ENCODE assay signal across 8 mouse cellular contexts in genomic region chr15:100423916-100424315, GRCm38 (mm10). TPM values are rescaled to one million over a fixed set of nuclear protein-coding genes. Genes with fewer than 3 reads are reported as not detected.
DNase-seq lines count a peak whose midpoint lies in the region; ATAC-seq and TF ChIP-seq lines count a peak whose summit lies in the region.

No protein-coding gene starts in this region.

- H3K9ac ChIP-seq in limb, embryonic 14.5 days (ENCODE audit: low read depth, low read length, severe bottlenecking): peak overlapping the region; percentile 43; the same call in 1 of the 2 replicates
- peak overlapping the region; percentile 16; the same call in 1 of the 2 replicates for H3K9ac ChIP-seq in midbrain, embryonic 14.5 days (replicated peaks; ENCODE audit: low read length)

- no peak for ATAC-seq in G1E (ENCODE audit: extremely low read depth, insufficient number of reproducible peaks, low FRiP score, poor library complexity, severe bottlenecking)
- ATAC-seq in hematopoietic stem cell, adult 5-6 weeks (replicated peaks in 1 of 2; ENCODE audit: insufficient read depth in 1 of 2, low FRiP score in 2 of 2, low TSS enrichment in 1 of 2, low read depth in 1 of 2, poor library complexity in 2 of 2, severe bottlenecking in 2 of 2): peak; percentile 23 to 24; a peak in 1 of 4 replicates
- no peak for ATAC-seq in limb, embryonic 14.5 days (ENCODE audit: low FRiP score, low read depth)
- no peak for ATAC-seq in midbrain, embryonic 14.5 days (ENCODE audit: low FRiP score, low TSS enrichment)

- H3K36me3 ChIP-seq in G1E (replicated peaks): peaks cover 9% of the 10 kb centered on the region
- H3K36me3 ChIP-seq in limb, embryonic 14.5 days (ENCODE audit: control insufficient read depth, insufficient read depth, low read length): no peaks in the 10 kb centered on the region
- no peaks in the 10 kb centered on the region for H3K36me3 ChIP-seq in midbrain, embryonic 14.5 days (ENCODE audit: control insufficient read depth, insufficient read depth, low read length)

- H3K4me2 ChIP-seq in limb, embryonic 14.5 days (replicated peaks; ENCODE audit: low read depth, low read length, severe bottlenecking): peak overlapping the region; percentile 89
- H3K4me2 ChIP-seq in midbrain, embryonic 14.5 days (ENCODE audit: low read length): peak overlapping the region; percentile 92

- no peaks in the 10 kb centered on the region for H3K9me3 ChIP-seq in G1E (replicated peaks)
- no peaks in the 10 kb centered on the region for H3K9me3 ChIP-seq in limb, embryonic 14.5 days (ENCODE audit: control insufficient read depth, low read length)
- no peaks in the 10 kb centered on the region for H3K9me3 ChIP-seq in midbrain, embryonic 14.5 days (ENCODE audit: control insufficient read depth, low read length)

- H3K27ac ChIP-seq in limb, embryonic 14.5 days (replicated peaks; ENCODE audit: low read depth, low read length): no peak overlapping the region
- no peak overlapping the region for H3K27ac ChIP-seq in midbrain, embryonic 14.5 days (replicated peaks; ENCODE audit: low read depth, low read length)

- TF ChIP-seq POLR2A in limb, embryonic 14.5 days (IDR thresholded peaks at IDR 0.05; ENCODE audit: borderline replicate concordance, extremely low read depth, insufficient read depth, insufficient read length): no peak

- H3K27me3 ChIP-seq in G1E (ENCODE audit: insufficient read depth, low read length): no peaks in the 10 kb centered on the region
- no peaks in the 10 kb centered on the region for H3K27me3 ChIP-seq in limb, embryonic 14.5 days (ENCODE audit: control insufficient read depth, insufficient read depth, low read length)
- H3K27me3 ChIP-seq in midbrain, embryonic 14.5 days (ENCODE audit: control insufficient read depth, insufficient read depth, low read length): peaks cover 22% of the 10 kb centered on the region

- TF ChIP-seq CTCF in G1E (IDR thresholded peaks at IDR 0.05; ENCODE audit: low read depth, low read length): no peak

- 1% methylated on average over 14 of the region's 14 CpGs for WGBS in limb, embryonic 14.5 days
- WGBS in midbrain, embryonic 14.5 days: 3% methylated on average over 14 of the region's 14 CpGs

- peak overlapping the region; percentile 94 for H3K4me3 ChIP-seq in G1E (ENCODE audit: low read depth, low read length)
- H3K4me3 ChIP-seq in limb, embryonic 14.5 days (replicated peaks; ENCODE audit: low read length): peak overlapping the region; percentile 93
- peak overlapping the region; percentile 97 for H3K4me3 ChIP-seq in midbrain, embryonic 14.5 days (replicated peaks; ENCODE audit: low read depth, low read length)

- H3K4me1 ChIP-seq in G1E (ENCODE audit: insufficient read depth, low read depth, low read length): peaks cover 45% of the 10 kb centered on the region
- peaks cover 18% of the 10 kb centered on the region for H3K4me1 ChIP-seq in limb, embryonic 14.5 days (ENCODE audit: control insufficient read depth, insufficient read depth, low read length)
- H3K4me1 ChIP-seq in midbrain, embryonic 14.5 days (ENCODE audit: control insufficient read depth, insufficient read depth, low read length): peaks cover 21% of the 10 kb centered on the region

- DNase-seq in adrenal gland, postnatal 14 days: peak; percentile 47
- no peak for DNase-seq in adrenal gland, postnatal 10 days
- DNase-seq in G1E (ENCODE audit: low spot score): no peak
- no peak for DNase-seq in limb, embryonic 14.5 days (ENCODE audit: low spot score)
- peak; percentile 33 for DNase-seq in midbrain, embryonic 14.5 days
- DNase-seq in cerebellum, adult 9-11 months: no peak
- no peak for DNase-seq in natural killer cell, adult 2 months (ENCODE audit: low spot score in 2 of 2)

RNA-seq across cellular contexts. Expression of gene Slc11a2, which starts 1.0 kb away (rescaled TPM):
- 95.8 and 102 TPM in 2 replicates for total RNA-seq in adrenal gland, postnatal 14 days (2021)
- 10 to 100 TPM; 60.6 to 72.7 TPM for total RNA-seq in adrenal gland, postnatal 10 days (2021)
- total RNA-seq in G1E (2014; fragmentation: Nextera tagmentation) (66.1 and 95.4 TPM in 2 replicates), G1E (2017) (34.6 and 35.7 TPM in 2 replicates)
- 4.5 and 5.4 TPM in 2 replicates for polyA plus RNA-seq in G1E (2012)
- total RNA-seq in hematopoietic stem cell, adult 5-6 weeks (2017): 11.6 and 16.0 TPM in 2 replicates
- polyA plus RNA-seq in limb, embryonic 14.5 days (2012; rRNA removed): 30.3 and 41.1 TPM in 2 replicates
- polyA plus RNA-seq in limb, embryonic 14.5 days (2014; fragmentation: Nextera tagmentation; extraction: Ambion mirVana): 20.4 TPM in 2 replicates
- polyA plus RNA-seq in midbrain, embryonic 14.5 days (2014; fragmentation: Nextera tagmentation; extraction: Ambion mirVana): 18.5 and 21.6 TPM in 2 replicates

RNA-seq across cellular contexts. Expression of gene Gm5475, which starts 2.0 kb away (rescaled TPM):
- total RNA-seq in adrenal gland, postnatal 14 days (2021): 0.19 TPM in 2 replicates
- under 1 TPM in 1 of 2 experiments, not detected in 1; 0.09 TPM for total RNA-seq in adrenal gland, postnatal 10 days (2021)
- total RNA-seq in G1E (2014; fragmentation: Nextera tagmentation) (not detected in 2 replicates), G1E (2017) (0.05 and 0.17 TPM in 2 replicates)
- polyA plus RNA-seq in G1E (2012): not detected in 2 replicates
- total RNA-seq in hematopoietic stem cell, adult 5-6 weeks (2017): not detected in 2 replicates
- 0.03 and 0.04 TPM in 2 replicates for polyA plus RNA-seq in limb, embryonic 14.5 days (2012; rRNA removed)
- 0.12 TPM in 1 of 2 replicates, not detected in the other for polyA plus RNA-seq in limb, embryonic 14.5 days (2014; fragmentation: Nextera tagmentation; extraction: Ambion mirVana)
- not detected in 2 replicates for polyA plus RNA-seq in midbrain, embryonic 14.5 days (2014; fragmentation: Nextera tagmentation; extraction: Ambion mirVana)

RNA-seq across cellular contexts. Expression of gene Letmd1, which starts 44.9 kb away (rescaled TPM):
- 287 and 307 TPM in 2 replicates for total RNA-seq in adrenal gland, postnatal 14 days (2021)
- total RNA-seq in adrenal gland, postnatal 10 days (2021): 100 to 1,000 TPM; 298 to 353 TPM
- total RNA-seq in G1E (2014; fragmentation: Nextera tagmentation) (55.0 and 55.7 TPM in 2 replicates), G1E (2017) (28.4 and 32.8 TPM in 2 replicates)
- polyA plus RNA-seq in G1E (2012): 54.5 and 60.8 TPM in 2 replicates
- 23.2 and 26.4 TPM in 2 replicates for total RNA-seq in hematopoietic stem cell, adult 5-6 weeks (2017)
- polyA plus RNA-seq in limb, embryonic 14.5 days (2012; rRNA removed): 62.4 and 72.0 TPM in 2 replicates
- polyA plus RNA-seq in limb, embryonic 14.5 days (2014; fragmentation: Nextera tagmentation; extraction: Ambion mirVana): 27.9 and 29.8 TPM in 2 replicates
- polyA plus RNA-seq in midbrain, embryonic 14.5 days (2014; fragmentation: Nextera tagmentation; extraction: Ambion mirVana): 44.8 and 51.9 TPM in 2 replicates

RNA-seq across cellular contexts. Expression of gene Higd1c, which starts 59.6 kb away (rescaled TPM):
- total RNA-seq in adrenal gland, postnatal 14 days (2021): 0.83 TPM in 1 of 2 replicates, not detected in the other
- under 1 TPM in 1 of 2 experiments, not detected in 1; 0.70 TPM for total RNA-seq in adrenal gland, postnatal 10 days (2021)
- total RNA-seq in G1E (2014; fragmentation: Nextera tagmentation): not detected in 2 replicates
- not detected in 2 replicates for total RNA-seq in G1E (2017)
- not detected in 2 replicates for polyA plus RNA-seq in G1E (2012)
- total RNA-seq in hematopoietic stem cell, adult 5-6 weeks (2017): not detected in 2 replicates
- not detected in 2 replicates for polyA plus RNA-seq in limb, embryonic 14.5 days (2012; rRNA removed)
- polyA plus RNA-seq in limb, embryonic 14.5 days (2014; fragmentation: Nextera tagmentation; extraction: Ambion mirVana): not detected in 2 replicates
- polyA plus RNA-seq in midbrain, embryonic 14.5 days (2014; fragmentation: Nextera tagmentation; extraction: Ambion mirVana): not detected in 2 replicates

Comparison
In these comparisons a context has a peak if more than half of its experiments do, and no peak if none do; other contexts are left out.
1. DNase-seq: peak in adrenal gland, postnatal 14 days (single experiment) and midbrain, embryonic 14.5 days (single experiment); none in adrenal gland, postnatal 10 days (single experiment), G1E (single experiment), limb, embryonic 14.5 days (single experiment), cerebellum, adult 9-11 months (single experiment) and natural killer cell, adult 2 months (0 of 2).
2. ATAC-seq: peak in hematopoietic stem cell, adult 5-6 weeks (2 of 2); none in G1E (single experiment), limb, embryonic 14.5 days (single experiment) and midbrain, embryonic 14.5 days (single experiment).
3. Peak in every context shown above with its lines, with median percentiles within 50 percentile points of each other: H3K4me3 ChIP-seq.